Comparison of ENCODE assay signal across 8 mouse cellular contexts in the genomic region with DNA sequence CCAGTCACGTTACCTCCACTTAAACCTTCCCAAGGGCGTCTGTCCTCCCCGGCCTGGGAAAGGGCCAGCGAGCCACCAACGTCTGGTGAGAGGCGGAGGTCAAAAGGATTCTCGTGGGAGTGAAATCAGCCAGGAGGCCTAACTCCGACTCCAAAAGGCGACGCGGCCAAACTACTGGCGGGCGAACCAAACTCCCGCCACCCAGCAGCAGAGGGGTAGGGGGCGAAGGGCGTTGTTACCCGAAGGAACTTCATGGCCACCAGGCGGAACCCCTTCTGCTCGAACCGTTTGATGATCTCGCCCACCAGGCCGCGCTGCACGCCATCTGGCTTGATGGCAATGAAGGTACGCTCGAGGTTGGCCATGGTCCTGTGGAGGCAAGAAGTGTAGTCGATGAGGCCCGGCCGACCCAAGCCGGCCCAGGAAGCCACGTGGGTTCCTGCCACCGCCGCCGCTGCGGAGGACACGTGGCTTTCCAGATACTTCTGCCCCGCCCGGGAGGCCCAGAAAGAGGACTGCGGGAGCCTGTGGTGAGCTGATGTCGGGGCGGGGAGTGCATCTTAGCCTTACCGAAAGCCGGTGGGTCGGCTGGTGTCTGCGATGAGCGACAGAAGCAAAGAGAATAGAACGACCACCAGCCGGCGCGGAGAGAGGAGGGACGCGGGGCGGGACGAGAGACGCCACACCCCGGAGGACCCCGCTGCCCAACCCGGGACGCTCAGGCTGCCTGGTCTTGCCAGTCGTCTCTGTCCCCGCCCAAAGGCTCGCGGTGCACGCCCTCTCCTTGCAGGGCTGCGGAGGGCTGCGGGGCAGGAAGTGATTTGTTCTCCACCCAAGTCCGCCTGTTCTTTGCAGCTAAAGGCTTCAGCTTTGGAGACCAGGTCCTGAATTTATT. TPM values are rescaled to one million over a fixed set of nuclear protein-coding genes. Genes with fewer than 3 reads are reported as not detected.
A peak's percentile ranks its signal among the peaks of the same experiment; 100 is the strongest.
DNase-seq lines count a peak whose midpoint lies in the region; ATAC-seq and TF ChIP-seq lines count a peak whose summit lies in the region.

No protein-coding gene starts in this region.

- H3K4me1 ChIP-seq in heart, embryonic 11.5 days (ENCODE audit: control insufficient read depth, insufficient read depth, low read length): peaks cover 10% of the 10 kb centered on the region
- H3K4me1 ChIP-seq in kidney, embryonic 16.5 days (ENCODE audit: insufficient read depth, low read length): peaks cover 35% of the 10 kb centered on the region

- ATAC-seq in erythroblast, adult 5-6 weeks (replicated peaks; ENCODE audit: low FRiP score, poor library complexity, severe bottlenecking): peak; percentile 96
- ATAC-seq in heart, embryonic 11.5 days (replicated peaks; ENCODE audit: insufficient number of reproducible peaks, low FRiP score, low TSS enrichment): peak; percentile 96
- peak; percentile 99 for ATAC-seq in kidney, embryonic 16.5 days (ENCODE audit: low FRiP score, low TSS enrichment)

- H3K27me3 ChIP-seq in heart, embryonic 11.5 days (ENCODE audit: control insufficient read depth, insufficient read depth, low read length): no peaks in the 10 kb centered on the region
- H3K27me3 ChIP-seq in kidney, embryonic 16.5 days (ENCODE audit: insufficient read depth, low read length): no peaks in the 10 kb centered on the region

- peak; percentile 5; the same call in 1 of the 2 replicates for TF ChIP-seq POLR2A in brain, embryonic 14.5 days (IDR thresholded peaks at IDR 0.05; ENCODE audit: borderline replicate concordance, extremely low read depth, insufficient read depth, insufficient read length, poor library complexity, severe bottlenecking)

- H3K36me3 ChIP-seq in heart, embryonic 11.5 days (ENCODE audit: control insufficient read depth, insufficient read depth, low read length): peaks cover 22% of the 10 kb centered on the region
- peaks cover 53% of the 10 kb centered on the region for H3K36me3 ChIP-seq in kidney, embryonic 16.5 days (ENCODE audit: insufficient read depth, low read length)

- H3K4me2 ChIP-seq in heart, embryonic 11.5 days: peak overlapping the region; percentile 81
- H3K4me2 ChIP-seq in kidney, embryonic 16.5 days (replicated peaks; ENCODE audit: low read depth, low read length): peak overlapping the region; percentile 92

- no peaks in the 10 kb centered on the region for H3K9me3 ChIP-seq in heart, embryonic 11.5 days (replicated peaks; ENCODE audit: control insufficient read depth, low read length)
- no peaks in the 10 kb centered on the region for H3K9me3 ChIP-seq in kidney, embryonic 16.5 days (ENCODE audit: low read length)

- DNase-seq in CD4-positive helper T cell, adult 2 months (ENCODE audit: low read depth, low spot score): peak; percentile 93
- peak; percentile 96 for DNase-seq in brain, embryonic 14.5 days (ENCODE audit: low read depth)
- DNase-seq in liver: peak; percentile 91
- peak; percentile 78 to 84 for DNase-seq in monocyte, adult 2 months (ENCODE audit: low read depth in 1 of 2, low spot score in 2 of 2)
- peak; percentile 94 to 96 for DNase-seq in spleen, postnatal 36 days (ENCODE audit: low spot score in 2 of 2)

- TF ChIP-seq CTCF in brain, embryonic 14.5 days (IDR thresholded peaks at IDR 0.05; ENCODE audit: borderline replicate concordance, extremely low read depth, insufficient read depth, insufficient read length): no peak

- H3K27ac ChIP-seq in heart, embryonic 11.5 days (ENCODE audit: low read depth, low read length): peak overlapping the region; percentile 87
- peak overlapping the region; percentile 94 for H3K27ac ChIP-seq in kidney, embryonic 16.5 days (ENCODE audit: low read length)

- peak overlapping the region; percentile 59 for H3K4me3 ChIP-seq in heart, embryonic 11.5 days (ENCODE audit: low read depth, low read length)
- H3K4me3 ChIP-seq in kidney, embryonic 16.5 days (ENCODE audit: low read length): peak overlapping the region; percentile 88

- peak overlapping the region; percentile 81 for H3K9ac ChIP-seq in heart, embryonic 11.5 days (ENCODE audit: low read depth, low read length)
- H3K9ac ChIP-seq in kidney, embryonic 16.5 days (replicated peaks; ENCODE audit: low read length): peak overlapping the region; percentile 83

- WGBS in heart, embryonic 11.5 days (ENCODE audit: insufficient replicate concordance): under 1% methylated on average over 66 of the region's 67 CpGs
- under 1% methylated on average over 64 of the region's 67 CpGs for WGBS in kidney, embryonic 16.5 days

RNA-seq across cellular contexts. Expression of a gene that starts 0.6 kb away (rescaled TPM):
- polyA plus RNA-seq in brain, embryonic 14.5 days (2012; rRNA removed): 190 and 248 TPM in 2 replicates
- total RNA-seq in erythroblast, adult 5-6 weeks (2015; ENCODE audit: low replicate concordance): 53.4 and 89.2 TPM in 2 replicates
- 11.8 and 32.5 TPM in 2 replicates for total RNA-seq in erythroblast, adult 5-6 weeks (2017; ENCODE audit: low replicate concordance)
- polyA plus RNA-seq in heart, embryonic 11.5 days (2014; fragmentation: Nextera tagmentation; extraction: Ambion mirVana): 277 and 316 TPM in 2 replicates
- 234 and 281 TPM in 2 replicates for polyA plus RNA-seq in kidney, embryonic 16.5 days (2015; fragmentation: Nextera tagmentation; extraction: Ambion mirVana)

RNA-seq across cellular contexts. Expression of a gene that starts 12.6 kb away (rescaled TPM):
- 95.0 and 101 TPM in 2 replicates for polyA plus RNA-seq in brain, embryonic 14.5 days (2012; rRNA removed)
- 22.7 TPM in 1 of 2 replicates, not detected in the other for total RNA-seq in erythroblast, adult 5-6 weeks (2015; ENCODE audit: low replicate concordance)
- total RNA-seq in erythroblast, adult 5-6 weeks (2017; ENCODE audit: low replicate concordance): 0.68 and 3.9 TPM in 2 replicates
- 308 and 315 TPM in 2 replicates for polyA plus RNA-seq in heart, embryonic 11.5 days (2014; fragmentation: Nextera tagmentation; extraction: Ambion mirVana)
- 404 and 448 TPM in 2 replicates for polyA plus RNA-seq in kidney, embryonic 16.5 days (2015; fragmentation: Nextera tagmentation; extraction: Ambion mirVana)

RNA-seq across cellular contexts. Expression of a gene that starts 12.8 kb away (rescaled TPM):
- 304 and 390 TPM in 2 replicates for polyA plus RNA-seq in brain, embryonic 14.5 days (2012; rRNA removed)
- total RNA-seq in erythroblast, adult 5-6 weeks (2015; ENCODE audit: low replicate concordance): 11.9 and 60.4 TPM in 2 replicates
- 16.6 and 19.9 TPM in 2 replicates for total RNA-seq in erythroblast, adult 5-6 weeks (2017; ENCODE audit: low replicate concordance)
- polyA plus RNA-seq in heart, embryonic 11.5 days (2014; fragmentation: Nextera tagmentation; extraction: Ambion mirVana): 135 and 136 TPM in 2 replicates
- polyA plus RNA-seq in kidney, embryonic 16.5 days (2015; fragmentation: Nextera tagmentation; extraction: Ambion mirVana): 162 and 174 TPM in 2 replicates

RNA-seq across cellular contexts. Expression of a gene that starts 40.4 kb away (rescaled TPM):
- 91.9 and 112 TPM in 2 replicates for polyA plus RNA-seq in brain, embryonic 14.5 days (2012; rRNA removed)
- 9.2 and 18.3 TPM in 2 replicates for total RNA-seq in erythroblast, adult 5-6 weeks (2015; ENCODE audit: low replicate concordance)
- total RNA-seq in erythroblast, adult 5-6 weeks (2017; ENCODE audit: low replicate concordance): 24.3 and 25.9 TPM in 2 replicates
- 38.1 and 40.4 TPM in 2 replicates for polyA plus RNA-seq in heart, embryonic 11.5 days (2014; fragmentation: Nextera tagmentation; extraction: Ambion mirVana)
- 29.7 and 38.4 TPM in 2 replicates for polyA plus RNA-seq in kidney, embryonic 16.5 days (2015; fragmentation: Nextera tagmentation; extraction: Ambion mirVana)

Comparison
In these comparisons a context has a peak if more than half of its experiments do, and no peak if none do; other contexts are left out.
1. Peak in every context shown above with its lines: DNase-seq, ATAC-seq, H3K4me3 ChIP-seq and H3K27ac ChIP-seq.